16 mouse cellular contexts compared by ENCODE assay signal in genomic region chr2:61984771-61985170, GRCm38 (mm10).
"Had no signal": no experiment of that assay in that cellular context is flagged by ENCODE, and none has a peak within 500 bp of the region (broad histone marks: within the 10 kb centered on the region; RNA-seq: fewer than 3 reads in every experiment).

No protein-coding gene starts in this region.

- H3K27me3 ChIP-seq: lung, embryonic 15.5 days; megakaryocyte, embryonic 14.5 days had no signal

- H3K4me3 ChIP-seq: left cerebral cortex, adult 2 months; limb, embryonic 10.5 days; lung, embryonic 15.5 days; megakaryocyte, embryonic 14.5 days had no signal

- H3K9me3 ChIP-seq: limb, embryonic 10.5 days; lung, embryonic 15.5 days; megakaryocyte, embryonic 14.5 days had no signal

- H3K36me3 ChIP-seq: limb, embryonic 10.5 days; lung, embryonic 15.5 days had no signal

- ATAC-seq: midbrain, embryonic 16.5 days had no signal

- H3K27ac ChIP-seq: left cerebral cortex, adult 2 months; limb, embryonic 10.5 days; lung, embryonic 15.5 days; macrophage had no signal

- H3K4me1 ChIP-seq: limb, embryonic 10.5 days; lung, embryonic 15.5 days; megakaryocyte, embryonic 14.5 days had no signal

- H3K4me2 ChIP-seq: liver, embryonic 11.5 days; lung, embryonic 15.5 days; midbrain, embryonic 11.5 days had no signal

- H3K9ac ChIP-seq: lung, embryonic 15.5 days had no signal

- DNase-seq: kidney, adult 8-10 months; kidney, postnatal 10 days; kidney, postnatal 4 days; lung, postnatal 14 days; right cerebral cortex, postnatal 4 days; spleen, adult 18-20 months; thymus, adult 18-20 months; thymus, postnatal 25 days had no signal
